Mouse (Mus musculus): ENCODE data around the gene Dgkq. TPM values are rescaled to one million over a fixed set of nuclear protein-coding genes. Genes with fewer than 3 reads are reported as not detected.

Gene Dgkq
- polyA plus RNA-seq, 2 experiments, result 1.9 to 4.7 TPM

- no peak overlapping the region for H3K9ac ChIP-seq (replicated peaks)
- ATAC-seq (ENCODE audit: insufficient read depth), result no peak
Measured at GRCm38 (mm10) chr5:108689091-108689490, 19.6 kb upstream of the Dgkq start.

GRCm38 (mm10) chr5:108680871-108681270, 11.4 kb upstream of the Dgkq start:
- no peak for TF ChIP-seq EP300 (IDR thresholded peaks at IDR 0.05; ENCODE audit: low read depth)
- TF ChIP-seq CTCF (IDR thresholded peaks at IDR 0.05; ENCODE audit: low read depth), result no peak
- no peaks in the 10 kb centered on the region for H3K9me3 ChIP-seq (ENCODE audit: control insufficient read depth, low read length)
- H3K4me1 ChIP-seq (replicated peaks; ENCODE audit: control insufficient read depth in 2 of 2, insufficient read depth in 2 of 2, low read length in 1 of 2), result peaks cover 20 to 21% of the 10 kb centered on the region in 2 experiments
- WGBS (ENCODE audit: insufficient replicate concordance), result 77% methylated on average over 6 of the region's 6 CpGs
- ATAC-seq (ENCODE audit: insufficient read depth) (no peak), DNase-seq (ENCODE audit: low read depth in 3 of 3, low spot score in 3 of 3) (no peak)
- no peak overlapping the region for H3K9ac ChIP-seq (replicated peaks)
- no peak overlapping the region for H3K27ac ChIP-seq
- H3K4me3 ChIP-seq (ENCODE audit: insufficient read depth in 1 of 2, low read depth in 2 of 2, low read length in 2 of 2), result no peak overlapping the region
- H3K27me3 ChIP-seq (ENCODE audit: control insufficient read depth, insufficient read depth, low read length), result no peaks in the 10 kb centered on the region
- no peak overlapping the region for H3K4me2 ChIP-seq (ENCODE audit: low read depth)
- H3K36me3 ChIP-seq (replicated peaks; ENCODE audit: control insufficient read depth, insufficient read depth, low read depth), result no peaks in the 10 kb centered on the region; the same call in 1 of the 2 replicates

More at GRCm38 (mm10) chr5:108689091-108689490, 19.6 kb upstream of the Dgkq start:
- no peaks in the 10 kb centered on the region for H3K36me3 ChIP-seq (replicated peaks; ENCODE audit: control insufficient read depth, insufficient read depth, low read depth)
- no peaks in the 10 kb centered on the region for H3K9me3 ChIP-seq (ENCODE audit: control insufficient read depth, low read length)
- DNase-seq (ENCODE audit: low read depth in 3 of 3, low spot score in 3 of 3), result no peak
- H3K27ac ChIP-seq, result no peak overlapping the region
- H3K4me1 ChIP-seq (replicated peaks; ENCODE audit: control insufficient read depth in 2 of 2, insufficient read depth in 2 of 2, low read length in 1 of 2), result peaks cover 0 to 15% of the 10 kb centered on the region in 2 experiments; a peak in 3 of 4 replicates
- no peak overlapping the region for H3K4me3 ChIP-seq (ENCODE audit: insufficient read depth in 1 of 2, low read depth in 2 of 2, low read length in 2 of 2)
- 68% methylated on average over 5 of the region's 5 CpGs for WGBS (ENCODE audit: insufficient replicate concordance)
- no peaks in the 10 kb centered on the region for H3K27me3 ChIP-seq (ENCODE audit: control insufficient read depth, insufficient read depth, low read length)
- H3K4me2 ChIP-seq (ENCODE audit: low read depth), result no peak overlapping the region
- TF ChIP-seq EP300 (IDR thresholded peaks at IDR 0.05; ENCODE audit: low read depth), result no peak
- no peak for TF ChIP-seq CTCF (IDR thresholded peaks at IDR 0.05; ENCODE audit: low read depth)

- ATAC-seq (ENCODE audit: insufficient read depth) (no peak), DNase-seq (ENCODE audit: low read depth in 3 of 3, low spot score in 3 of 3) (no peak)
- H3K9me3 ChIP-seq (ENCODE audit: control insufficient read depth, low read length), result no peaks in the 10 kb centered on the region
- 35% methylated on average over 3 of the region's 3 CpGs for whole genome bisulfite sequencing (ENCODE audit: insufficient replicate concordance)
- TF ChIP-seq CTCF (IDR thresholded peaks at IDR 0.05; ENCODE audit: low read depth) (peak; percentile 83), EP300 (IDR thresholded peaks at IDR 0.05; ENCODE audit: low read depth) (no peak)
- no peaks in the 10 kb centered on the region for H3K27me3 ChIP-seq (ENCODE audit: control insufficient read depth, insufficient read depth, low read length)
- no peak overlapping the region for H3K4me3 ChIP-seq (ENCODE audit: insufficient read depth in 1 of 2, low read depth in 2 of 2, low read length in 2 of 2)
- H3K9ac ChIP-seq (replicated peaks), result no peak overlapping the region
- no peak overlapping the region for H3K4me2 ChIP-seq (ENCODE audit: low read depth)
- peaks cover 30 to 31% of the 10 kb centered on the region in 2 experiments for H3K4me1 ChIP-seq (replicated peaks; ENCODE audit: control insufficient read depth in 2 of 2, insufficient read depth in 2 of 2, low read length in 1 of 2)
- H3K27ac ChIP-seq, result no peak overlapping the region
- no peaks in the 10 kb centered on the region; the same call in 1 of the 2 replicates for H3K36me3 ChIP-seq (replicated peaks; ENCODE audit: control insufficient read depth, insufficient read depth, low read depth)
Measured at GRCm38 (mm10) chr5:108679909-108680308, 10.4 kb upstream of the Dgkq start.

GRCm38 (mm10) chr5:108678296-108678854, 8.9 kb upstream of the Dgkq start:
- Histone ChIP-seq H3K4me2 (ENCODE audit: low read depth) (no peak overlapping the region), H3K9ac (replicated peaks) (0 out of 2 replicates have a peak overlapping the region, but pooled peaks have one; percentile 27), H3K27ac (peak overlapping the region; percentile 39), H3K36me3 (replicated peaks; ENCODE audit: control insufficient read depth, insufficient read depth, low read depth) (peaks cover 6% of the 10 kb centered on the region), H3K4me1 (replicated peaks; ENCODE audit: control insufficient read depth in 2 of 2, insufficient read depth in 2 of 2, low read length in 1 of 2) (peaks cover 35 to 44% of the 10 kb centered on the region in 2 experiments), H3K4me3 (ENCODE audit: insufficient read depth in 1 of 2, low read depth in 2 of 2, low read length in 2 of 2) (no peak overlapping the region), H3K27me3 (ENCODE audit: control insufficient read depth, insufficient read depth, low read length) (no peaks in the 10 kb centered on the region), H3K9me3 (ENCODE audit: control insufficient read depth, low read length) (no peaks in the 10 kb centered on the region)
- TF ChIP-seq EP300 (IDR thresholded peaks at IDR 0.05; ENCODE audit: low read depth) (no peak), CTCF (IDR thresholded peaks at IDR 0.05; ENCODE audit: low read depth) (no peak)
- DNase-seq (ENCODE audit: low read depth in 3 of 3, low spot score in 3 of 3) (no peak), ATAC-seq (ENCODE audit: insufficient read depth) (no peak)
- WGBS (ENCODE audit: insufficient replicate concordance), result 78% methylated on average over 6 of the region's 6 CpGs

GRCm38 (mm10) chr5:108677605-108678295, 8.3 kb upstream of the Dgkq start:
- Histone ChIP-seq H3K36me3 (replicated peaks; ENCODE audit: control insufficient read depth, insufficient read depth, low read depth) (peaks cover 9% of the 10 kb centered on the region), H3K27ac (peak overlapping the region; percentile 68), H3K4me2 (ENCODE audit: low read depth) (peak overlapping the region; percentile 88), H3K9me3 (ENCODE audit: control insufficient read depth, low read length) (no peaks in the 10 kb centered on the region), H3K4me1 (replicated peaks; ENCODE audit: control insufficient read depth in 2 of 2, insufficient read depth in 2 of 2, low read length in 1 of 2) (peaks cover 35 to 44% of the 10 kb centered on the region in 2 experiments), H3K27me3 (ENCODE audit: control insufficient read depth, insufficient read depth, low read length) (no peaks in the 10 kb centered on the region), H3K4me3 (ENCODE audit: insufficient read depth in 1 of 2, low read depth in 2 of 2, low read length in 2 of 2) (peak overlapping the region; percentile 10 to 42), H3K9ac (replicated peaks) (peak overlapping the region; percentile 84)
- TF ChIP-seq CTCF (IDR thresholded peaks at IDR 0.05; ENCODE audit: low read depth) (peak; percentile 9; the same call in 1 of the 2 replicates), EP300 (IDR thresholded peaks at IDR 0.05; ENCODE audit: low read depth) (no peak)
- DNase-seq (ENCODE audit: low read depth in 3 of 3, low spot score in 3 of 3) (no peak), ATAC-seq (ENCODE audit: insufficient read depth) (peak; percentile 47)
- WGBS (ENCODE audit: insufficient replicate concordance), result 11% methylated on average over 25 of the region's 25 CpGs
